Mouse (Mus musculus): Measurements from ENCODE around the gene Pkp4. TPM values are rescaled to one million over a fixed set of nuclear protein-coding genes. Genes with fewer than 3 reads are reported as not detected.

Gene Pkp4
- polyA plus RNA-seq, 1 experiment = 21.9 TPM

- Histone ChIP-seq H3K4me3 (ENCODE audit: extremely low read depth, insufficient read depth, insufficient read length) (no peak overlapping the region), H3K27me3 (ENCODE audit: control insufficient read depth, insufficient read depth, low read length) (no peaks in the 10 kb centered on the region), H3K4me1 (ENCODE audit: control insufficient read depth, insufficient read depth, insufficient read length) (no peaks in the 10 kb centered on the region), H3K27ac (ENCODE audit: insufficient read depth, low read length) (no peak overlapping the region), H3K36me3 (ENCODE audit: control insufficient read depth, insufficient read depth, low read length) (no peaks in the 10 kb centered on the region)
- DNase-seq (ENCODE audit: low read depth in 1 of 2, low spot score in 2 of 2) = no peak
- TF ChIP-seq POLR2A (IDR thresholded peaks at IDR 0.05; ENCODE audit: low read depth, low read length) = no peak
- TF ChIP-seq CTCF (IDR thresholded peaks at IDR 0.05; ENCODE audit: extremely low read depth, insufficient read depth, insufficient read length, insufficient replicate concordance) = no peak
- WGBS = 36% methylated on average over 3 of the region's 3 CpGs
Measured at GRCm38 (mm10) chr2:59299831-59300230, 139.2 kb downstream of the Pkp4 start.

- TF ChIP-seq POLR2A (IDR thresholded peaks at IDR 0.05; ENCODE audit: low read depth, low read length) (no peak), CTCF (IDR thresholded peaks at IDR 0.05; ENCODE audit: extremely low read depth, insufficient read depth, insufficient read length, insufficient replicate concordance) (no peak)
- no peak overlapping the region for H3K27ac ChIP-seq (ENCODE audit: insufficient read depth, low read length)
- no peak overlapping the region for H3K4me3 ChIP-seq (ENCODE audit: extremely low read depth, insufficient read depth, insufficient read length)
- WGBS = 93% methylated on average over 12 of the region's 12 CpGs
- H3K4me1 ChIP-seq (ENCODE audit: control insufficient read depth, insufficient read depth, insufficient read length) = no peaks in the 10 kb centered on the region
- H3K27me3 ChIP-seq (ENCODE audit: control insufficient read depth, insufficient read depth, low read length) = no peaks in the 10 kb centered on the region
- peaks cover 2% of the 10 kb centered on the region; the same call in 1 of the 2 replicates for H3K36me3 ChIP-seq (ENCODE audit: control insufficient read depth, insufficient read depth, low read length)
- no peak for DNase-seq (ENCODE audit: low read depth in 1 of 2, low spot score in 2 of 2)
Measured at GRCm38 (mm10) chr2:59301671-59302070, 141.0 kb downstream of the Pkp4 start.

GRCm38 (mm10) chr2:59302430-59302829 is 141.8 kb downstream of the Pkp4 start:
- no peak overlapping the region for H3K27ac ChIP-seq (ENCODE audit: insufficient read depth, low read length)
- DNase-seq (ENCODE audit: low read depth in 1 of 2, low spot score in 2 of 2) = no peak
- no peaks in the 10 kb centered on the region for H3K4me1 ChIP-seq (ENCODE audit: control insufficient read depth, insufficient read depth, insufficient read length)
- H3K4me3 ChIP-seq (ENCODE audit: extremely low read depth, insufficient read depth, insufficient read length) = no peak overlapping the region
- TF ChIP-seq POLR2A (IDR thresholded peaks at IDR 0.05; ENCODE audit: low read depth, low read length) = no peak
- no peak for TF ChIP-seq CTCF (IDR thresholded peaks at IDR 0.05; ENCODE audit: extremely low read depth, insufficient read depth, insufficient read length, insufficient replicate concordance)
- 85% methylated on average over 6 of the region's 6 CpGs for WGBS
- peaks cover 2% of the 10 kb centered on the region; the same call in 1 of the 2 replicates for H3K36me3 ChIP-seq (ENCODE audit: control insufficient read depth, insufficient read depth, low read length)
- no peaks in the 10 kb centered on the region for H3K27me3 ChIP-seq (ENCODE audit: control insufficient read depth, insufficient read depth, low read length)

- DNase-seq (ENCODE audit: low read depth in 1 of 2, low spot score in 2 of 2) = no peak
- Histone ChIP-seq H3K27me3 (ENCODE audit: control insufficient read depth, insufficient read depth, low read length) (no peaks in the 10 kb centered on the region), H3K4me1 (ENCODE audit: control insufficient read depth, insufficient read depth, insufficient read length) (no peaks in the 10 kb centered on the region), H3K27ac (ENCODE audit: insufficient read depth, low read length) (no peak overlapping the region), H3K36me3 (ENCODE audit: control insufficient read depth, insufficient read depth, low read length) (peaks cover 2% of the 10 kb centered on the region; the same call in 1 of the 2 replicates), H3K4me3 (ENCODE audit: extremely low read depth, insufficient read depth, insufficient read length) (no peak overlapping the region)
- whole genome bisulfite sequencing = 95% methylated on average over 12 of the region's 12 CpGs
- TF ChIP-seq CTCF (IDR thresholded peaks at IDR 0.05; ENCODE audit: extremely low read depth, insufficient read depth, insufficient read length, insufficient replicate concordance) (no peak), POLR2A (IDR thresholded peaks at IDR 0.05; ENCODE audit: low read depth, low read length) (no peak)
Measured at GRCm38 (mm10) chr2:59303530-59304063, 142.9 kb downstream of the Pkp4 start.

GRCm38 (mm10) chr2:59307302-59307701 is 146.7 kb downstream of the Pkp4 start:
- peaks cover 2% of the 10 kb centered on the region; the same call in 1 of the 2 replicates for H3K36me3 ChIP-seq (ENCODE audit: control insufficient read depth, insufficient read depth, low read length)
- no peak overlapping the region for H3K4me3 ChIP-seq (ENCODE audit: extremely low read depth, insufficient read depth, insufficient read length)
- no peaks in the 10 kb centered on the region for H3K27me3 ChIP-seq (ENCODE audit: control insufficient read depth, insufficient read depth, low read length)
- no peak overlapping the region for H3K27ac ChIP-seq (ENCODE audit: insufficient read depth, low read length)
- DNase-seq (ENCODE audit: low read depth in 1 of 2, low spot score in 2 of 2) = no peak
- WGBS = 96% methylated on average over 8 of the region's 8 CpGs
- TF ChIP-seq CTCF (IDR thresholded peaks at IDR 0.05; ENCODE audit: extremely low read depth, insufficient read depth, insufficient read length, insufficient replicate concordance) (no peak), POLR2A (IDR thresholded peaks at IDR 0.05; ENCODE audit: low read depth, low read length) (no peak)
- no peaks in the 10 kb centered on the region for H3K4me1 ChIP-seq (ENCODE audit: control insufficient read depth, insufficient read depth, insufficient read length)

- H3K27me3 ChIP-seq (ENCODE audit: control insufficient read depth, insufficient read depth, low read length) = no peaks in the 10 kb centered on the region
- H3K4me1 ChIP-seq (ENCODE audit: control insufficient read depth, insufficient read depth, insufficient read length) = no peaks in the 10 kb centered on the region
- DNase-seq (ENCODE audit: low read depth in 1 of 2, low spot score in 2 of 2) = no peak
- H3K27ac ChIP-seq (ENCODE audit: insufficient read depth, low read length) = no peak overlapping the region
- 96% methylated on average over 19 of the region's 19 CpGs for WGBS
- H3K4me3 ChIP-seq (ENCODE audit: extremely low read depth, insufficient read depth, insufficient read length) = no peak overlapping the region
- H3K36me3 ChIP-seq (ENCODE audit: control insufficient read depth, insufficient read depth, low read length) = peaks cover 2% of the 10 kb centered on the region; the same call in 1 of the 2 replicates
- TF ChIP-seq CTCF (IDR thresholded peaks at IDR 0.05; ENCODE audit: extremely low read depth, insufficient read depth, insufficient read length, insufficient replicate concordance) = no peak
- TF ChIP-seq POLR2A (IDR thresholded peaks at IDR 0.05; ENCODE audit: low read depth, low read length) = no peak
Measured at GRCm38 (mm10) chr2:59308055-59308454, 147.4 kb downstream of the Pkp4 start.

GRCm38 (mm10) chr2:59313293-59313692 is 152.6 kb downstream of the Pkp4 start:
- no peak overlapping the region for H3K4me3 ChIP-seq (ENCODE audit: extremely low read depth, insufficient read depth, insufficient read length)
- H3K27ac ChIP-seq (ENCODE audit: insufficient read depth, low read length) = no peak overlapping the region
- DNase-seq (ENCODE audit: low read depth in 1 of 2, low spot score in 2 of 2) = no peak
- 92% methylated on average over 6 of the region's 6 CpGs for WGBS
- no peaks in the 10 kb centered on the region for H3K4me1 ChIP-seq (ENCODE audit: control insufficient read depth, insufficient read depth, insufficient read length)
- no peaks in the 10 kb centered on the region for H3K36me3 ChIP-seq (ENCODE audit: control insufficient read depth, insufficient read depth, low read length)
- TF ChIP-seq POLR2A (IDR thresholded peaks at IDR 0.05; ENCODE audit: low read depth, low read length) = no peak
- no peak for TF ChIP-seq CTCF (IDR thresholded peaks at IDR 0.05; ENCODE audit: extremely low read depth, insufficient read depth, insufficient read length, insufficient replicate concordance)
- H3K27me3 ChIP-seq (ENCODE audit: control insufficient read depth, insufficient read depth, low read length) = no peaks in the 10 kb centered on the region

Measured in spleen, adult 2 months (tissue).